Mouse (Mus musculus) testis, adult 2 months (tissue): ENCODE results near the gene Cnih3.

ENCODE experiments used
- CTCF ChIP-seq: fragments of 200-500 bp; IDR thresholded peaks from 2 replicates; pipeline ENCODE4 v1.5.1; 2012; ENCODE audit warnings: low read depth, mild to moderate bottlenecking, inconsistent platforms, low read length, moderate library complexity; ENCODE audit not compliant: control insufficient read depth, insufficient read depth, insufficient replicate concordance
- POLR2A ChIP-seq: fragments of 200-500 bp; IDR thresholded peaks from 2 replicates; pipeline ENCODE4 v1.6.1; 2012; ENCODE audit warnings: low read depth, mild to moderate bottlenecking, inconsistent platforms, low read length, moderate library complexity; ENCODE audit not compliant: control insufficient read depth

- TF ChIP-seq CTCF: no peak
- TF ChIP-seq POLR2A: no peak
These were observed 57.3 kb downstream of the Cnih3 start for GRCm38 (mm10) chr1:181409693-181410092.
